Mouse (Mus musculus) NIH3T3 (cell line): ENCODE results near the gene Edem3.

Experiments
- DNase-seq: peaks from one replicate; pipeline ENCODE4 v3.0.0-alpha.2; 2012; ENCODE audit warnings: low read depth

The Edem3 gene

DNA sequence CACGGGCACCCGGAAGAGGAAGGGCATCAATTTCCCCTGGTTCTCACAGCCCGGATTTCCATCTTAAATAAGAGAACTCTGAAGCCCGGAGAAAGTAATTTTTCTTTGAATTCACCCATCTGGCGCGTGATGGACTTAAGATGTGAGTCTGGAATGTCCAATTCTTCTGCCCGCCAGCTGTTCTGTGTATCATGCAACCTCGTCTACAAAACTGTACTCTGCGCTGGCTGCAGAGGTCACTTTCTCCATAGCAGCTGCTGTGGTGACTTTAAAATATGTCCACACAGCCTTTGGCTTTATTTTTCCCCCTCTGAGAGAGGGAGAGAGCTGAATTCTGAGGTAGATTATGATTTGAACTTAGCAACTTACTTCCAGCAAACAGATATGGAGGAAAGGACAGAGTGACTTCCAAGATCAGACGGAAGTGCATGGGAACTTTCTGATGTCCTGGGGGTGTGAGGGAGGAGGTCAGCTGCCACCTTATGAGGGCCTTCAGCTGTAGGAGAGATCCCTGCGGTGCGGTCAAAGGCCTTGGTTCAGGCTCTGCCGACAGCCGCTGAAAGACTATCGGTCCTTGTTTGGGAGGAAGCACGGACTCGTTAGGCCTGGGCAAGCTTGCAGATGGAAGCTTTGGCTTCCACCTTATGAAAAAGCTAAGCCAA lies 108.1 kb downstream of the Edem3 start:
- no peak for DNase-seq

GRCm38 (mm10) chr1:151863797-151864147 lies 108.6 kb downstream of the Edem3 start:
- no peak for DNase-seq

DNA sequence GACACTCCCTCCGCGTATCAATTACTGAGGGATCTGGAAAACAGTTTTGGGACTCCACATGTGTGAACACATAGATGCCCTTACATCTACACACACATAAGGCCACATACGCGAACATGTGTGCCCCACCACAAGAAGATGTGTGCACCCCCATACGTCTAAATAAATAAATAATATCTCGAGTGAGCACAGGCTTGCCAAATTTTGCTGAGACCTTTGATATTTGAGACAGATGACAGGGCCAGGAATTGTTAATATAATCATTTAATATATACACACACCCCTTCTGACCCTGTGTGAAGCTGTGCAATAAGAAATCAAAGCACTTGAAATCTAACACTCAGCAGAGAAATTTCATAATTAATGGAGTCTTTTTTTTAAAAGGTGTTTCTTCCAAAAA lies 109.2 kb downstream of the Edem3 start:
- DNase-seq, result no peak
